Mouse (Mus musculus): ENCODE data around the gene Cpsf6.

GRCm38 (mm10) chr10:117414726-117415125, 34.9 kb upstream of the Cpsf6 start:
- TF ChIP-seq CTCF (IDR thresholded peaks at IDR 0.05; ENCODE audit: borderline replicate concordance, extremely low read depth, insufficient read depth, insufficient read length) = no peak
- no peak for TF ChIP-seq POLR2A (IDR thresholded peaks at IDR 0.05; ENCODE audit: borderline replicate concordance, extremely low read depth, insufficient read depth, insufficient read length, poor library complexity, severe bottlenecking)
